Mouse (Mus musculus) bone marrow macrophage, adult 2 months (primary cell): ENCODE data around the gene Olfr965.

Source experiments
- CTCF ChIP-seq: IDR thresholded peaks from 2 replicates; pipeline ENCODE4 v1.5.1; 2012; ENCODE audit warnings: low read depth, mild to moderate bottlenecking, low read length, moderate library complexity
- POLR2A ChIP-seq: IDR thresholded peaks from 2 replicates; pipeline ENCODE4 v1.6.1; 2012; ENCODE audit warnings: mild to moderate bottlenecking, low read depth, low read length, borderline replicate concordance

- TF ChIP-seq CTCF = no peak
- no peak for TF ChIP-seq POLR2A
Measured at GRCm38 (mm10) chr9:39746428-39746827, 35.3 kb downstream of the Olfr965 start.
